Mouse (Mus musculus): ENCODE measurements around the gene Gck. TPM values are rescaled to one million over a fixed set of nuclear protein-coding genes. Genes with fewer than 3 reads are reported as not detected.
"Not testable (repeated sequence)": the region's sequence is repeated elsewhere in the genome, so short reads cannot be mapped to it uniquely, and the experiment has no call there.

Gck gene
- polyA plus RNA-seq, 1 experiment from 2014 or later: 0.31 TPM

GRCm38 (mm10) chr11:5897230-5897629 lies 52.7 kb downstream of the Gck start:
- H3K4me1 ChIP-seq (replicated peaks): peaks cover 64% of the 10 kb centered on the region
- no peaks in the 10 kb centered on the region for H3K9me3 ChIP-seq (replicated peaks)
- peaks cover 66% of the 10 kb centered on the region for H3K27me3 ChIP-seq
- ATAC-seq (ENCODE audit: low read depth) (no peak), DNase-seq (no peak)
- H3K4me2 ChIP-seq: peak overlapping the region; percentile 40
- 13% methylated on average over 16 of the region's 16 CpGs for WGBS (ENCODE audit: insufficient replicate concordance)
- H3K36me3 ChIP-seq: no peaks in the 10 kb centered on the region
- no peak overlapping the region for H3K9ac ChIP-seq
- H3K27ac ChIP-seq: no peak overlapping the region
- H3K4me3 ChIP-seq (replicated peaks): peak overlapping the region; percentile 3; the same call in 1 of the 2 replicates

GRCm38 (mm10) chr11:5893807-5894206 lies 56.1 kb downstream of the Gck start:
- ATAC-seq (ENCODE audit: low read depth) (peak; percentile 65), DNase-seq (no peak)
- no peaks in the 10 kb centered on the region for H3K9me3 ChIP-seq (replicated peaks)
- peaks cover 65% of the 10 kb centered on the region for H3K4me1 ChIP-seq (replicated peaks)
- peak overlapping the region; percentile 45 for H3K4me2 ChIP-seq
- H3K9ac ChIP-seq: peak overlapping the region; percentile 50
- peaks cover 32% of the 10 kb centered on the region for H3K27me3 ChIP-seq
- WGBS (ENCODE audit: insufficient replicate concordance): 57% methylated on average over 6 of the region's 6 CpGs
- no peaks in the 10 kb centered on the region for H3K36me3 ChIP-seq
- peak overlapping the region; percentile 85 for H3K27ac ChIP-seq
- H3K4me3 ChIP-seq (replicated peaks): no peak overlapping the region

- peak overlapping the region; percentile 50; the same call in 1 of the 2 replicates for H3K9ac ChIP-seq
- peak overlapping the region; percentile 45 for H3K4me2 ChIP-seq
- no peaks in the 10 kb centered on the region for H3K9me3 ChIP-seq (replicated peaks)
- H3K4me3 ChIP-seq (replicated peaks): no peak overlapping the region
- peaks cover 56% of the 10 kb centered on the region for H3K4me1 ChIP-seq (replicated peaks)
- peak overlapping the region; percentile 85 for H3K27ac ChIP-seq
- WGBS (ENCODE audit: insufficient replicate concordance): 29% methylated on average over 4 of the region's 4 CpGs
- peak; percentile 21 for DNase-seq
- ATAC-seq (ENCODE audit: low read depth): peak; percentile 93
- peaks cover 23% of the 10 kb centered on the region for H3K27me3 ChIP-seq
- H3K36me3 ChIP-seq: no peaks in the 10 kb centered on the region
Measured at GRCm38 (mm10) chr11:5892810-5893368, 57.0 kb downstream of the Gck start.

- no peak overlapping the region for H3K4me3 ChIP-seq (replicated peaks)
- H3K9ac ChIP-seq: peak overlapping the region; percentile 42; the same call in 1 of the 2 replicates
- peaks cover 49% of the 10 kb centered on the region for H3K4me1 ChIP-seq (replicated peaks)
- no peaks in the 10 kb centered on the region for H3K9me3 ChIP-seq (replicated peaks)
- peak overlapping the region; percentile 85 for H3K27ac ChIP-seq
- H3K27me3 ChIP-seq: peaks cover 15% of the 10 kb centered on the region
- ATAC-seq (ENCODE audit: low read depth) (no peak), DNase-seq (no peak)
- H3K4me2 ChIP-seq: no peak overlapping the region
- H3K36me3 ChIP-seq: no peaks in the 10 kb centered on the region
- 48% methylated on average over 8 of the region's 8 CpGs for WGBS (ENCODE audit: insufficient replicate concordance)
Measured at GRCm38 (mm10) chr11:5892151-5892591, 57.7 kb downstream of the Gck start.

- H3K4me2 ChIP-seq; H3K27ac ChIP-seq; ATAC-seq (ENCODE audit: low read depth); H3K27me3 ChIP-seq; H3K9me3 ChIP-seq (replicated peaks); H3K4me3 ChIP-seq (replicated peaks); H3K36me3 ChIP-seq; H3K9ac ChIP-seq; DNase-seq: not testable (repeated sequence)
- H3K4me1 ChIP-seq (replicated peaks): peaks cover 27% of the 10 kb centered on the region
- 65% methylated on average over 5 of the region's 5 CpGs for WGBS (ENCODE audit: insufficient replicate concordance)
Measured at GRCm38 (mm10) chr11:5888563-5888962, 61.3 kb downstream of the Gck start.

GRCm38 (mm10) chr11:5887250-5887649 lies 62.6 kb downstream of the Gck start:
- peaks cover 18% of the 10 kb centered on the region for H3K4me1 ChIP-seq (replicated peaks)
- no peak overlapping the region for H3K27ac ChIP-seq
- no peak overlapping the region for H3K4me3 ChIP-seq (replicated peaks)
- ATAC-seq (ENCODE audit: low read depth): no peak
- H3K4me2 ChIP-seq: no peak overlapping the region
- DNase-seq: no peak
- no peaks in the 10 kb centered on the region for H3K36me3 ChIP-seq
- H3K27me3 ChIP-seq: no peaks in the 10 kb centered on the region
- no peaks in the 10 kb centered on the region for H3K9me3 ChIP-seq (replicated peaks)
- WGBS (ENCODE audit: insufficient replicate concordance): 74% methylated on average over 5 of the region's 5 CpGs
- H3K9ac ChIP-seq: no peak overlapping the region

GRCm38 (mm10) chr11:5886187-5886586 lies 63.7 kb downstream of the Gck start:
- H3K27ac ChIP-seq: no peak overlapping the region

GRCm38 (mm10) chr11:5882518-5882917 lies 67.4 kb downstream of the Gck start:
- Histone ChIP-seq H3K9me3 (replicated peaks) (no peaks in the 10 kb centered on the region), H3K27ac (no peak overlapping the region), H3K4me3 (replicated peaks) (no peak overlapping the region), H3K36me3 (no peaks in the 10 kb centered on the region), H3K9ac (no peak overlapping the region), H3K27me3 (no peaks in the 10 kb centered on the region), H3K4me1 (replicated peaks) (peaks cover 24% of the 10 kb centered on the region), H3K4me2 (no peak overlapping the region)
- WGBS (ENCODE audit: insufficient replicate concordance): 23% methylated on average over 8 of the region's 8 CpGs
- DNase-seq (no peak), ATAC-seq (ENCODE audit: low read depth) (no peak)

More at GRCm38 (mm10) chr11:5886187-5886586, 63.7 kb downstream of the Gck start:
- no peaks in the 10 kb centered on the region for H3K36me3 ChIP-seq
- H3K4me2 ChIP-seq: no peak overlapping the region
- peak; percentile 34 for DNase-seq
- peaks cover 11% of the 10 kb centered on the region; the same call in 1 of the 2 replicates for H3K4me1 ChIP-seq (replicated peaks)
- 15% methylated on average over 9 of the region's 9 CpGs for WGBS (ENCODE audit: insufficient replicate concordance)
- H3K27me3 ChIP-seq: no peaks in the 10 kb centered on the region
- no peaks in the 10 kb centered on the region for H3K9me3 ChIP-seq (replicated peaks)
- no peak overlapping the region for H3K4me3 ChIP-seq (replicated peaks)
- ATAC-seq (ENCODE audit: low read depth): no peak
- no peak overlapping the region for H3K9ac ChIP-seq

- H3K9me3 ChIP-seq (replicated peaks): no peaks in the 10 kb centered on the region
- peaks cover 43% of the 10 kb centered on the region for H3K4me1 ChIP-seq (replicated peaks)
- peak; percentile 57 for DNase-seq
- 52% methylated on average over 5 of the region's 5 CpGs for WGBS (ENCODE audit: insufficient replicate concordance)
- no peaks in the 10 kb centered on the region for H3K27me3 ChIP-seq
- H3K4me3 ChIP-seq (replicated peaks): no peak overlapping the region
- H3K27ac ChIP-seq: no peak overlapping the region
- no peak overlapping the region for H3K9ac ChIP-seq
- no peak overlapping the region for H3K4me2 ChIP-seq
- peaks cover 18% of the 10 kb centered on the region for H3K36me3 ChIP-seq
- no peak for ATAC-seq (ENCODE audit: low read depth)
Measured at GRCm38 (mm10) chr11:5879905-5880304, 70.0 kb downstream of the Gck start.

- 50% methylated on average over 8 of the region's 8 CpGs for WGBS (ENCODE audit: insufficient replicate concordance)
- no peaks in the 10 kb centered on the region for H3K9me3 ChIP-seq (replicated peaks)
- ATAC-seq (ENCODE audit: low read depth): no peak; the same call in 1 of the 2 replicates
- peak overlapping the region; percentile 74 for H3K27ac ChIP-seq
- H3K4me2 ChIP-seq: peak overlapping the region; percentile 67
- H3K4me1 ChIP-seq (replicated peaks): peaks cover 43% of the 10 kb centered on the region
- H3K36me3 ChIP-seq: peaks cover 31% of the 10 kb centered on the region
- no peaks in the 10 kb centered on the region for H3K27me3 ChIP-seq
- H3K9ac ChIP-seq: peak overlapping the region; percentile 64
- peak overlapping the region; percentile 47 for H3K4me3 ChIP-seq (replicated peaks)
- no peak for DNase-seq
Measured at GRCm38 (mm10) chr11:5878661-5879060, 71.2 kb downstream of the Gck start.

GRCm38 (mm10) chr11:5877921-5878526 lies 71.9 kb downstream of the Gck start, which contains the start of gene Pold2:
Gene Pold2 (minus strand): TSS chr11:5878292.
- H3K27me3 ChIP-seq: no peaks in the 10 kb centered on the region
- peak within 1 kb of the TSS; percentile 83 for H3K9ac ChIP-seq
- H3K9me3 ChIP-seq (replicated peaks): no peaks in the 10 kb centered on the region
- peaks cover 37% of the 10 kb centered on the region for H3K36me3 ChIP-seq
- WGBS (ENCODE audit: insufficient replicate concordance): under 1% methylated on average over 52 of the region's 52 CpGs
- H3K27ac ChIP-seq: peak within 1 kb of the TSS; percentile 74
- peak within 1 kb of the TSS; percentile 76 for H3K4me3 ChIP-seq (replicated peaks)
- H3K4me2 ChIP-seq: peak within 1 kb of the TSS; percentile 93
- ATAC-seq (ENCODE audit: low read depth) (peak; percentile 98), DNase-seq (peak; percentile 97)
- peaks cover 43% of the 10 kb centered on the region for H3K4me1 ChIP-seq (replicated peaks)
